Mouse (Mus musculus) bone marrow, adult 2 months (tissue): ENCODE results near the gene Zfp235. TPM values are rescaled to one million over a fixed set of nuclear protein-coding genes. Genes with fewer than 3 reads are reported as not detected.
A peak's percentile ranks its signal among the peaks of the same experiment; 100 is the strongest.

Experiments used
- H3K27ac ChIP-seq: fragments of 200-500 bp; 2 replicates; pipeline ENCODE4 v1.5.1; 2012; ENCODE audit warnings: low read depth, mild to moderate bottlenecking, control low read depth, inconsistent platforms, low read length; ENCODE audit not compliant: control insufficient read depth, poor library complexity, insufficient read depth
- H3K4me1 ChIP-seq: fragments of 200-500 bp; 2 replicates; pipeline ENCODE4 v1.6.1; 2011; ENCODE audit warnings: low read length; ENCODE audit not compliant: control insufficient read depth, insufficient read depth
- H3K4me3 ChIP-seq: fragments of 200-500 bp; replicated peaks from 2 replicates; pipeline ENCODE3; 2011; ENCODE audit warnings: mild to moderate bottlenecking, low read depth, low read length, control low read depth; ENCODE audit not compliant: control insufficient read depth
- CTCF ChIP-seq: fragments of 200-500 bp; IDR thresholded peaks from 2 replicates; pipeline ENCODE4 v1.5.1; 2011; ENCODE audit warnings: low read length, control low read depth; ENCODE audit not compliant: control insufficient read depth, insufficient read depth
- POLR2A ChIP-seq: fragments of 200-500 bp; IDR thresholded peaks from 2 replicates; pipeline ENCODE4 v1.6.1; 2011; ENCODE audit warnings: low read depth, mild to moderate bottlenecking, control low read depth, low read length, borderline replicate concordance; ENCODE audit not compliant: control insufficient read depth
- WGBS: fragments of 180-500 bp; shearing (Covaris S2); methylation state at CpG from one replicate; pipeline ENCODE4 v1.1.7; 2018; 5-methylcytosine and 5-hydroxymethylcytosine counted together
- polyA plus RNA-seq: library from polyadenylated mRNA; stranded (reverse); fragments of >200 nt; gene quantifications from 2 replicates; pipeline ENCODE4 v1.2.4, GENCODE M21; 2011; ENCODE audit warnings: low replicate concordance; ENCODE audit not compliant: missing spikeins, insufficient read depth, insufficient read length

Gene Zfp235
- polyA plus RNA-seq, 1 experiment: 4.5 TPM

- Histone ChIP-seq H3K4me1 (no peaks in the 10 kb centered on the region; the same call in 1 of the 2 replicates), H3K4me3 (peak overlapping the region; percentile 69)
- 13% methylated on average over 6 of the region's 6 CpGs for WGBS
Observed at GRCm38 (mm10) chr7:24175337-24175711, 41.4 kb downstream of the Zfp235 start.

GRCm38 (mm10) chr7:24187611-24188010 is 53.6 kb downstream of the Zfp235 start:
- 18% methylated on average over 1 of the region's 1 CpGs for WGBS
- Histone ChIP-seq H3K4me1 (peaks cover 5% of the 10 kb centered on the region; the same call in 1 of the 2 replicates), H3K27ac (no peak overlapping the region), H3K4me3 (no peak overlapping the region)
- TF ChIP-seq POLR2A (no peak), CTCF (no peak)

More at GRCm38 (mm10) chr7:24175337-24175711, 41.4 kb downstream of the Zfp235 start:
- no peak overlapping the region for H3K27ac ChIP-seq
- TF ChIP-seq POLR2A (no peak), CTCF (no peak)

GRCm38 (mm10) chr7:24188901-24189570 is 55.1 kb downstream of the Zfp235 start:
- peaks cover 5% of the 10 kb centered on the region; the same call in 1 of the 2 replicates for H3K4me1 ChIP-seq
- 31% methylated on average over 4 of the region's 4 CpGs for WGBS
- TF ChIP-seq POLR2A (no peak), CTCF (no peak)
- peak overlapping the region; percentile 39 for H3K27ac ChIP-seq
- H3K4me3 ChIP-seq: no peak overlapping the region

GRCm38 (mm10) chr7:24189571-24189944 is 55.6 kb downstream of the Zfp235 start:
- 1% methylated on average over 5 of the region's 5 CpGs for WGBS
- Histone ChIP-seq H3K4me1 (peaks cover 5% of the 10 kb centered on the region; the same call in 1 of the 2 replicates), H3K27ac (peak overlapping the region; percentile 39)

GRCm38 (mm10) chr7:24191361-24191760 is 57.4 kb downstream of the Zfp235 start:
- WGBS: 81% methylated on average over 2 of the region's 2 CpGs
- TF ChIP-seq POLR2A: no peak
- TF ChIP-seq CTCF: no peak

More at GRCm38 (mm10) chr7:24189571-24189944, 55.6 kb downstream of the Zfp235 start:
- TF ChIP-seq POLR2A (no peak), CTCF (no peak)
- no peak overlapping the region for H3K4me3 ChIP-seq

More at GRCm38 (mm10) chr7:24191361-24191760, 57.4 kb downstream of the Zfp235 start:
- H3K4me1 ChIP-seq: peaks cover 5% of the 10 kb centered on the region; the same call in 1 of the 2 replicates
- H3K27ac ChIP-seq: no peak overlapping the region
- no peak overlapping the region for H3K4me3 ChIP-seq

Other genes starting within 250 kb of the Zfp235 start
- not detected in 2 replicates for gene Vmn1r178, start 242.2 kb upstream of the Zfp235 start, polyA plus RNA-seq
- 0.35 TPM in 1 of 2 replicates, not detected in the other for gene Vmn1r179, start 207.2 kb upstream of the Zfp235 start, polyA plus RNA-seq
- not detected in 2 replicates for gene Vmn1r180, start 183.5 kb upstream of the Zfp235 start, polyA plus RNA-seq
- not detected in 2 replicates for gene Vmn1r181, start 159.6 kb upstream of the Zfp235 start, polyA plus RNA-seq
- gene V1rd19, start 132.5 kb upstream of the Zfp235 start, polyA plus RNA-seq: not detected in 2 replicates
- 0.15 TPM in 1 of 2 replicates, not detected in the other for gene Vmn1r183, start 80.9 kb upstream of the Zfp235 start, polyA plus RNA-seq
- gene Zfp180, start 52.2 kb upstream of the Zfp235 start, polyA plus RNA-seq: 7.9 and 12.7 TPM in 2 replicates
- 0.36 and 0.65 TPM in 2 replicates for gene Zfp112, start 21.9 kb upstream of the Zfp235 start, polyA plus RNA-seq
- gene Zfp114, start 40.9 kb downstream of the Zfp235 start, polyA plus RNA-seq: not detected in 2 replicates
- 0.74 and 1.8 TPM in 2 replicates for gene Zfp111, start 77.3 kb downstream of the Zfp235 start, polyA plus RNA-seq
- gene Zfp109, start 103.4 kb downstream of the Zfp235 start, polyA plus RNA-seq: 0.43 and 0.95 TPM in 2 replicates
- not detected in 2 replicates for gene Zfp108, start 120.6 kb downstream of the Zfp235 start, polyA plus RNA-seq
- gene Zfp93, start 136.3 kb downstream of the Zfp235 start, polyA plus RNA-seq: not detected in 2 replicates
- gene Zfp61, start 167.1 kb downstream of the Zfp235 start, polyA plus RNA-seq: 3.6 and 14.4 TPM in 2 replicates
- 1.9 and 5.4 TPM in 2 replicates for gene Zfp94, start 182.5 kb downstream of the Zfp235 start, polyA plus RNA-seq
- gene Tescl, start 199.8 kb downstream of the Zfp235 start, polyA plus RNA-seq: not detected in 2 replicates
- not detected in 2 replicates for gene Lypd5, start 215.0 kb downstream of the Zfp235 start, polyA plus RNA-seq
- 118 and 180 TPM in 2 replicates for gene Kcnn4, start 236.1 kb downstream of the Zfp235 start, polyA plus RNA-seq